Mouse (Mus musculus): ENCODE data around the gene Aipl1.

- TF ChIP-seq CTCF (IDR thresholded peaks at IDR 0.05; ENCODE audit: low read depth) (no peak), EP300 (IDR thresholded peaks at IDR 0.05; ENCODE audit: low read depth) (no peak)
Measured at GRCm38 (mm10) chr11:72067326-72067725, 30.0 kb upstream of the Aipl1 start.

Data from heart, postnatal 0 days (tissue).